Mouse (Mus musculus) lung, adult 10 weeks (tissue): ENCODE measurements around the gene Gm21977. TPM values are rescaled to one million over a fixed set of nuclear protein-coding genes. Genes with fewer than 3 reads are reported as not detected.

Experiments used
- polyA plus RNA-seq: library from polyadenylated mRNA; stranded (reverse); fragments of 350-450 nt; fragmentation: Illumina TruSeq; extraction: RNeasy Lipid Tissue Mini Kit (QIAGEN cat#74804); gene quantifications from one replicate; pipeline ENCODE4 v1.2.3, GENCODE M21; 2014; ENCODE audit warnings: low read depth, low replicate concordance; ENCODE audit not compliant: insufficient read depth

Gm21977 gene
- polyA plus RNA-seq = not detected

DNA sequence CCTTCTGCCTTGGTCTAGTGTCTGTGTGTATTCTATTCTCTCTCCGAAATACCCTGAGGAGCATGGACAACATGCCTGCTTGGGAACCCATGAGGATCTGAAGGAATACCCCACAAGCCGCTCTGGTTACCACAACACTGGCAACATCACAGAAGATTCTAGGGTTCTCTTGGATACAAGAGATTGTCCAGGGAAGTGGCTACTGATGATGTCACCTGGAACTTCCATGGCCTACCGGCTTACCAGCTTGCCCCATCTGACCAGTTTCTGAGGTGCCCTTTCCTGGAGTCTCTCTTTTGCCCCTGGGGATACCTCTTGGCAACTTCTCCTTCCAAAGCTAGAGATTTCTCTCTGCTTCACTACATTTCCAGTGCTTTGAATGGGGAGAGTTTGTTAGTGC is at the start of gene Gm21977:
TSS of gene Gm21977 (minus strand) at position 101 of the 400 bp plus-strand sequence.

Other genes starting within 250 kb of the Gm21977 start
- gene Gm3633, start 211.6 kb downstream of the Gm21977 start, polyA plus RNA-seq = not detected
- gene Gm10378, start 197.5 kb downstream of the Gm21977 start, polyA plus RNA-seq = not detected
- gene Gm3015, start 84.7 kb downstream of the Gm21977 start, polyA plus RNA-seq = not detected
- not detected for gene Gm10377, start 55.5 kb downstream of the Gm21977 start, polyA plus RNA-seq
- not detected for gene Gm8082, start 140.1 kb upstream of the Gm21977 start, polyA plus RNA-seq
- gene Gm10376, start 162.2 kb upstream of the Gm21977 start, polyA plus RNA-seq = not detected
- gene Gm8094, start 223.2 kb upstream of the Gm21977 start, polyA plus RNA-seq = not detected
- not detected for gene Gm8104, start 247.1 kb upstream of the Gm21977 start, polyA plus RNA-seq